Mouse (Mus musculus): Measurements from ENCODE around the gene Ephb6.

Gene Ephb6

DNA sequence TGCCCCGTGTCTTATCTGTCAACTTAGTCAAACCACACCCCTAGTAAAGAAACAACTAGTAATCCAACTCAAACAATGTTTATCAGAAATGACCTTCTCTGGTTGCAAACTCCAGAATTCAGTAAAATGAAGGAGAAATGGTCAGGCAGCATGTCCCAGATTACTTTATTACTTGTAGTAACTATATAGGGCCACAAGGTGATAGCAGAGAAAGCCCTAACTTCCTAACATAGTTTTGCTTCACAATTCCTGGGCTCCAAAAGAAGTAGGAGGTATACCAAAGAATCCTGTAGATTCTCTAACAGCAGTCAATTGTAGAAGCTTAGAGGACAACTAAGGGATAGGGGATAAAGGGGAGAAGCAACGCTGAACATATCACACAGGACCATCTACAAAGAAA is 25.5 kb downstream of the Ephb6 start:
- DNase-seq = no peak

DNA sequence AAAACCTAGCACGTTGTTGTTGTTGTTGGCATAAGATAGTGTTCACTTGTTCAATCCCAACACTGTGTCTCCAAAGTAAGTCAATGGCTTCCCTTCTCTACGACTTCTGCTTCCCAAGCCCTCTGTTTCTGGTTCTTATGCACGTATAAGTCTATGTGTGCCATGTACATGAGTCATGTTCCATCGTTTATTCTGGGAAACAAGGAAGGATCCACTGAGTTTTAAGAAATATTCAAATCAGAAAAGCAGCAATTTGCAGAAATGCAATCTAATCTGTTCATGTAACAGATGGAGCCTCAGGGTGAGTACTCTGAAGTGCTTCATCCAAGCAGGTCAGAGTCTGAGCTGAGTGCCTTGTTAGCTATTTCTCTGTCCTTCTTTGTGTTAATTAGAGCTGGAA is 26.3 kb downstream of the Ephb6 start:
- DNase-seq = no peak

GRCm38 (mm10) chr6:41635211-41635610 is 29.9 kb downstream of the Ephb6 start:
- DNase-seq = no peak

DNA sequence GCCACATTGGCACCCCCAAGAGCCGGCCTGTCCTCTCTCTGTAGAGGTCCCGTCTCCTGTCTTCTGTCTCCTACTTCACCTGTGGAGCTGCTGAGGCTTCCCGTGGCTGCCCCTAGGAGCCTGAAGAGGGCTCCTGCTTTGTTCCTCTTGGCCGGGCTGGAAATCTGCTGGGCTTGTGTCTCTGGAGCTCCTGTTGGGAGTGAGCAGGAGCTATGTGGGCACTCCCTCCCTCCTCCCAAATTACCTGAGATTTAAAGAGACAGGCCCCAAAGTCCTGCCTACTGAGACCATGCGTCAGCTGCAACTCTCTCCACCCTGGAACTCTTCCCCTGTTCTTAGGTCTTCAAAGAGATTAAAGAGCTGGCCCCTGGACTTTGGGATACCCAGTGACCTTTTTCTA is 30.9 kb downstream of the Ephb6 start, which contains the start of gene Trpv6:
Gene Trpv6 (minus strand): TSS at position 228 of the 400 bp plus-strand sequence.
- no peak for DNase-seq

GRCm38 (mm10) chr6:41637393-41637792 is 32.1 kb downstream of the Ephb6 start:
- no peak for DNase-seq

GRCm38 (mm10) chr6:41637927-41638506 is 32.7 kb downstream of the Ephb6 start:
- DNase-seq = no peak

DNA sequence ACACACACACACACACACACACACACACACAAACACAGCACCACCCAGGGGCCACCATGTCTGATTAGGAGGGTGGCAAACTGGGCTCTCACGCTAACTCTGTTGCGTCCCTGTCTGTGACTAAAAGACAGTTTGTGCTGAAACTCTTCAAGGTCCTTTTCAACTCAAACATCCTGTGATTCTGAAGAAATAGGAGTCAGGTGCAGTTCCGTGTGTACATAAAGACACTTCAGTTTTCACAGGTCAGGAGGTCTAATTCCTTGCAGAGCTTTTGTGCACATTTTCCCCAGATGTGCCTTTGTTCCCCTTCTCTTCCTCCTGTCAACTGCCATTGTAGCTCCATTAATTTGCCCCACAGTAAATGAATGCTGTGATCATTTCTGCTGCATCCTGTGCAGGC is 35.2 kb downstream of the Ephb6 start:
- no peak for DNase-seq

DNA sequence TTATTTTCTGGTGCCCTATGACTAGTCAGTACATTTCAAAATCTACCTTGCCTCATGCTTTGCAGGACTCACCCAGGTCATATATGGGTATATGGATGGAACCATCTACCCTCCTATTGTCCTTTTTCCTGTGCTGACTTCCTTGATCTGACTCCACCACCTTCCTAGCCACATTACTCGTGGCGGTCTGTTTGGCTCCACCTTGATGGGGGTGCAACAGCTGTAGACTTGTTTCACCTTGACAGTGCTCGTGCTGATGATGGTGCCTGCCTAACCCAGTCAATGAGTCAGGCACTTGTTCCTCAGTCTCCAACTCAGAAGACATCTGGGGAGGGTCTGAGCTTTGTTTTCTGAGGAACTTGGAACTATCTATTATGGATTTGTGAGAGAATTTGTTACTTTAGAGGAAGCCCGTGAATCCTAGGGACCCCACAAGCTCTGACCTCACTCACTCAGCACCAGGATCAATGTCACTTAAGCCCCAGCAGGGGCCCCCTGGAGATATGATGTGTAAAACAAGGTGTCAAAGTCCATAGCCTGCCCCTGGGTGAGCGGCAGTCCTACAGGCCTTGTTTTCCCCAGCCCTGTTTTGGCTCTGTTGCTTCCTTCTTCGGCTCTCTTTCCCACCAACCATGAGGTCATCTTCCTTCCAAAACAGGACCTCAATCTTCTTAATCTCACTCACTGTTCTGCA is 36.0 kb downstream of the Ephb6 start:
- DNase-seq = no peak

GRCm38 (mm10) chr6:41642765-41643164 is 37.5 kb downstream of the Ephb6 start:
- DNase-seq = no peak

DNA sequence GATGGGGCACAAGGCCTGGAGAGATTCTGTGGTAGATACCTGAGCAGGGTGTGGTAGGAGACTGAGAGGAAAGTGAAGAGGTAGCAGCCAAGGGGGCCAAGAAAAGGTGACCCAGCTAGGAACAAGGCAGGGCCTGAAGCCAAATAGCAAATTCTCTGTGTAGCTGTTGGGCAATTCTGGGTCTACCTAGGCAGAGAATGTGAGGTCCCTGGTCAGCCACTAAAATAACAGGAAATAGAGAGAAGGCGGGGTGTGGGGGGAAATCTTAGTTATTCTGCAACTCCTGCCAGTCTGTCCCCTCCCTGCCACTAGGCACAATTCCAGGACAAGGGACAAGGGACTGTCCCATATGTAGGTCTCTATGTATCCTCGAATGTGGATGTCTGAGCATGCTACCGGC is 37.9 kb downstream of the Ephb6 start:
- DNase-seq = no peak

DNA sequence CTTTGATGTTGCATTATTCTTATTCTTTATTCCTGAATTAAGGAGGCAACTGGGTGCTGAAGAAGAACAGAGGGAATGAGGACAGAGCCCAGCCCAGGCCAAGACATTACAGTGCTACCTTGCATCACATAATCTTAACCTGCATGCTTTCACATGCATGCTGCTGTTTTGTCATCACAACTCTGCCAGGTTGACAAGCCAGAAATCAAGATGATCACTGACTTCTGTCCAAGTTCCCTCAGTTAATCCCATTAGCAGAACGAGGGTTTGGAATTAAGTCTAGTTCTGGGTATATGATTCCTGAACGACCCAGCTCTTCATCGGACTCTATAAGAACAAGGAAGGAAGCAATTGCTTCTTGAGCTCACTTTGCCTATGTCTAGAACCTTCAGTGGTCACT is 40.9 kb downstream of the Ephb6 start:
- no peak for DNase-seq

- no peak for DNase-seq
These were observed 41.4 kb downstream of the Ephb6 start for GRCm38 (mm10) chr6:41646672-41647071.

- DNase-seq = no peak
These were observed 47.9 kb downstream of the Ephb6 start for GRCm38 (mm10) chr6:41653173-41653572.

- DNase-seq = no peak
These were observed 49.4 kb downstream of the Ephb6 start for GRCm38 (mm10) chr6:41654648-41655047.

GRCm38 (mm10) chr6:41658487-41658886 is 53.2 kb downstream of the Ephb6 start:
- DNase-seq = no peak

GRCm38 (mm10) chr6:41662320-41662719 is 57.0 kb downstream of the Ephb6 start:
- no peak for DNase-seq

Measured in kidney, adult 18-20 months (tissue).